Mouse (Mus musculus) midbrain, postnatal 0 days (tissue): ENCODE measurements at regions not wholly inside any gene's neighbourhood (a gene's known extent, or its start where the extent isn't known, plus 50 kb on each side); places are given as distances from the start of the nearest gene placed in this dataset.

Experiments used
- ATAC-seq: fragments of 200-750 bp; cut with Nextera tagmentation; 2 replicates; pipeline ENCODE4 v1.8.0; 2017; ENCODE audit warnings: moderate number of reproducible peaks, mild to moderate bottlenecking, moderate TSS enrichment, moderate library complexity; ENCODE audit not compliant: low FRiP score
- DNase-seq: peaks from one replicate; pipeline ENCODE4 v3.0.0-alpha.2; 2015; ENCODE audit warnings: low spot score
- H3K27ac ChIP-seq: fragments of 300-500 bp; sonication (generic); 2 replicates; pipeline ENCODE4 v1.5.1; 2014; ENCODE audit warnings: low read depth, mild to moderate bottlenecking, low read length, mixed read lengths
- H3K27me3 ChIP-seq: fragments of 300-500 bp; sonication (generic); 2 replicates; pipeline ENCODE4 v1.6.1; 2014; ENCODE audit warnings: low read length, control low read depth, mixed read lengths; ENCODE audit not compliant: insufficient read depth
- H3K36me3 ChIP-seq: fragments of 300-500 bp; sonication (generic); 2 replicates; pipeline ENCODE4 v1.6.1; 2014; ENCODE audit warnings: low read length, control low read depth, mixed read lengths; ENCODE audit not compliant: insufficient read depth
- H3K4me1 ChIP-seq: fragments of 300-500 bp; sonication (generic); 2 replicates; pipeline ENCODE4 v1.6.1; 2014; ENCODE audit warnings: mild to moderate bottlenecking, control low read depth, antibody characterized with exemption, low read length, mixed read lengths; ENCODE audit not compliant: insufficient read depth
- H3K4me2 ChIP-seq: fragments of 300-500 bp; sonication (generic); 2 replicates; pipeline ENCODE4 v1.6.1; 2014; ENCODE audit warnings: low read depth, mild to moderate bottlenecking, low read length, mixed read lengths; ENCODE audit not compliant: poor library complexity, severe bottlenecking
- H3K4me3 ChIP-seq: fragments of 300-500 bp; sonication (generic); 2 replicates; pipeline ENCODE4 v1.5.1; 2014; ENCODE audit warnings: low read depth, mild to moderate bottlenecking, low read length, moderate library complexity
- H3K9ac ChIP-seq: fragments of 300-500 bp; sonication (generic); replicated peaks from 2 replicates; pipeline ENCODE4 v1.6.1; 2014; ENCODE audit warnings: mild to moderate bottlenecking, low read length, moderate library complexity, mixed read lengths; ENCODE audit not compliant: poor library complexity, severe bottlenecking
- H3K9me3 ChIP-seq: fragments of 300-500 bp; sonication (generic); 2 replicates; pipeline ENCODE4 v1.6.1; 2016; ENCODE audit warnings: low read length, control low read depth
- CTCF ChIP-seq: IDR thresholded peaks from 2 replicates; pipeline ENCODE4 v1.5.1; 2016; ENCODE audit warnings: antibody characterized with exemption, mild to moderate bottlenecking
- WGBS: fragments of 180-500 bp; shearing (Covaris S2); extraction: QIAGEN DNeasy Blood & Tissue Kit; methylation state at CpG from one replicate; pipeline ENCODE4 v1.1.7; 2014; 5-methylcytosine and 5-hydroxymethylcytosine counted together

DNA sequence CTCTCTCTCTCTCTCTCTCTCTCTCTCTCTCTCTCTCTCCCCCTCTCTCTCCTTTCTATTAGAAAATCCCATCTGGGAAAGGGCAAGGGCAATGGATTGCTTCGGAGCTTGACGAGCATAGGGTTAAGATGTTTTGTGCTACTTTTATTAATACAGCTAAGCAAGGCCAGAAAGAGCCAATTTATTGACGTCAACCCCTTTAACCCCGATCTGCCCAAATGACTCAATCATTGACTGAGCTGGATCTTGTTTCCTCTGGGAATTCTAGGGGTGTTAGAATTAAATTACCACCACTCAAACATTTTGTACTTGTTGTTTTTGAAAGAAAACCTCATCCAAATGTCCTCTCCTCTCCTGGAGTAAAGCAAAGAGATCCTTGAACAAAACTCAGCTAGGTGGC lies 70.6 kb upstream of the 1810046K07Rik start:
- Histone ChIP-seq H3K4me3 (no peak overlapping the region), H3K36me3 (no peaks in the 10 kb centered on the region), H3K4me2 (no peak overlapping the region), H3K9ac (no peak overlapping the region), H3K27ac (no peak overlapping the region), H3K27me3 (no peaks in the 10 kb centered on the region), H3K4me1 (no peaks in the 10 kb centered on the region), H3K9me3 (no peaks in the 10 kb centered on the region)
- DNase-seq (no peak), ATAC-seq (no peak)
- TF ChIP-seq CTCF: no peak
- WGBS: 64% methylated on average over 4 of the region's 4 CpGs

DNA sequence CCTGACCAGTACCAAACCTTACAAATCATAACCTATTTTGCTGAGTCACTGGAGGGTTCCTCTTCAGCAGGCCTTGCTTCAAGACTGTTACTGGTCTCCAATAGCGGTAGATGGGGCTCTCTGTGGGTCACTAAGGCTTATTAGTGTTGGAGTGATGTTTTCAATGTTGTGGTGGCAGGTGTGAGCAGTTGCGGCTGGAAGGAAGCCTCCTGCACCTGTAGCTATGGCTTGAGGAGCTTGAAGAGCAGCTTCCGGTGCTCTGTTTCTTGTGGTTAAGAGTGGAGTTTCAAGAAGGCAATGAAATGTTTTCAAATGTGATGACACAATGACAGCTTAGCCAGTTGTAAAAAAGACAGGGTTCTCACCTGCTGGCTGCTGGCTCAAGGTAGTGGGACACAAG lies 73.1 kb upstream of the 1810046K07Rik start:
- H3K36me3 ChIP-seq: no peaks in the 10 kb centered on the region
- ATAC-seq (no peak), DNase-seq (no peak)
- TF ChIP-seq CTCF: no peak
- no peak overlapping the region for H3K9ac ChIP-seq
- no peaks in the 10 kb centered on the region for H3K9me3 ChIP-seq
- no peaks in the 10 kb centered on the region for H3K27me3 ChIP-seq
- H3K4me1 ChIP-seq: no peaks in the 10 kb centered on the region
- H3K27ac ChIP-seq: no peak overlapping the region
- H3K4me3 ChIP-seq: no peak overlapping the region
- 94% methylated on average over 3 of the region's 3 CpGs for WGBS
- no peak overlapping the region for H3K4me2 ChIP-seq

DNA sequence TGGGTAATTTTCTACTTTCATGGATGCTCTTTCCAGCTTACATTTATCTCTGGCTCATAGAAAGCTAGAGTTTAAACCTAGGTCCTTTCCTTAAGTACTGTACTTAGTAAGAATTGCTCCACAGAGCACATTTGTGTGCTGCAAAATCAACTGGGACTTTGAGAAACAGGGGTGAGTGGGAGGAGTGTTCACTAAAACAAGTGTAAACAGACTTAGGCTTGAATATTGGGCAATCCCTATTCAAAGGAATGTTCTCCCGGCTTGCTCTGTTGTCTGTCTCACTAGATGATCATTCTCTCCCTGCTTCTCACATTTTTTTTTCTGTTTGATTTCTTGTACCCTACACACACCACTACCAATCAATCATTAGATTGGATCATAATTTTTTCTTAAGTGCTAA lies 79.3 kb upstream of the 1810046K07Rik start:
- DNase-seq (no peak), ATAC-seq (no peak)
- Histone ChIP-seq H3K36me3 (no peaks in the 10 kb centered on the region), H3K4me2 (no peak overlapping the region), H3K9me3 (no peaks in the 10 kb centered on the region), H3K27ac (no peak overlapping the region), H3K9ac (no peak overlapping the region), H3K4me1 (no peaks in the 10 kb centered on the region), H3K4me3 (no peak overlapping the region), H3K27me3 (no peaks in the 10 kb centered on the region)
- WGBS: 77% methylated on average over 1 of the region's 1 CpGs
- TF ChIP-seq CTCF: no peak

DNA sequence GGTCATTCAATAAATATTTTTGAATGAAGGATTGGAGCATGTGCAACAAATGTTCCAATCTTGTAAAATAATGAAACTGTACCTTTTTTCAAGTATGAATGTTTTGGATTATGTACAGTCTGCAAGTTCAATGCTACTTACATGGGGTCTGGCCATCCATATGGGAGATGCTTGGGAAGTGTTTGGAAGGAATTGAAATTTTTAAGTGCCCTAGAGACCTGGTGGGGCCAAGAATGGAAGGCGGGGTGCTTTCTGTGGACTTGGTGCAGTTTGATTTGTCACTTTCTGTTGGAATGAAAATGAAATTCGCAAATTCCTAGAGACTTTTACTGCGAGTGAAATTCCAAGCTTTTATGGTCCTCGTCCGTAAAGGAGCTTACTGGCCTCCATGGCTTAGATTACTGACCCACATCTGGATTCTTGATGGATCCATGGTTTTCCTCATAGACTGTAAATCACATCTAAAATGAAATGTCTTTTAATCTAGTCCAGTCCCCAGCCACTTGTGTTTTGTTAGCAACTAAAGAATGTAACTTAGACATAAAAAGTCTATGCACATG lies 90.3 kb upstream of the 1810046K07Rik start:
- DNase-seq (no peak), ATAC-seq (no peak)
- Histone ChIP-seq H3K36me3 (no peaks in the 10 kb centered on the region), H3K9me3 (no peaks in the 10 kb centered on the region), H3K9ac (no peak overlapping the region), H3K4me3 (no peak overlapping the region), H3K27me3 (no peaks in the 10 kb centered on the region), H3K27ac (no peak overlapping the region), H3K4me1 (no peaks in the 10 kb centered on the region), H3K4me2 (no peak overlapping the region)
- WGBS: 91% methylated on average over 5 of the region's 5 CpGs
- no peak for TF ChIP-seq CTCF

DNA sequence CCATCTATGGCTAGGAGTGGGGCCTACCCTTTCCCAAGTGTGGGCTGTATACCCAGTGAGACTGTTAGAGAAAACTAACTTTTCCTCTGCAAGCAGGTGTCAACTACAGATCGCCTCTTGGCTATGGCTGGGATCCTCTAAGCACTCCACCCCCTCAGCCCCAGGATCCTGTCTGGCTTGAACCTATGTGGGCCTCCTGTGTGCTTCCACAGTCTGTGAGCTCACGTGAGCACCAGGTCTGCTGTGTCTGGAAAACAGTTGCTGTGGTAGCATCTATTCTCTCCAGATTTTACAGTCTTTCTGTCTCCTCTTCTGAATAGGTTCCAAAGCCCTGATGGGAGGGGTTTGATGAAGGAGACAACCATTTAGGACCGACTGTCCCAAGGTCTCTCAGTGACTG lies 93.8 kb upstream of the 1810046K07Rik start:
- no peak overlapping the region for H3K4me2 ChIP-seq
- WGBS: 62% methylated on average over 3 of the region's 3 CpGs
- no peak overlapping the region for H3K4me3 ChIP-seq
- H3K4me1 ChIP-seq: no peaks in the 10 kb centered on the region
- DNase-seq: no peak
- no peaks in the 10 kb centered on the region for H3K27me3 ChIP-seq
- no peak overlapping the region for H3K9ac ChIP-seq
- ATAC-seq: no peak
- no peaks in the 10 kb centered on the region for H3K36me3 ChIP-seq
- H3K27ac ChIP-seq: no peak overlapping the region
- no peak for TF ChIP-seq CTCF
- no peaks in the 10 kb centered on the region for H3K9me3 ChIP-seq

DNA sequence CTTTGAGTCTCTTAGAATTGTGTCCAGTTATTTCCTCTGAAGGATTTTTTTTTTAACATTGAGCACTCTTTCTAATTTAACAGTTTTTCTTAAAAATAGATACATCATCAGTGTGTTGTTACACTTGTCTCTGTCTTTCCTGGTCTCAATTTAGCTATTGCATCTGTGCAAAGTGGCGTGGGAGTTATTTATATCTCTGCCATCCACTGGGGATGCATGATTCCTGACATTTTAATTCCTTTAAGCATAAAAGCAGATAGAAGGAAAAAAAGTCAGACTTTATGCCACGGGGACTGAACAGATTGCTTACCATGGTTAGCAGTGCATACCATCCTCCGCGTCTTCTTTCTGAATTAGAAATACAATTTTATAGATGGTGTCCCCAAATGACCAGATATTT lies 94.6 kb upstream of the 1810046K07Rik start:
- ATAC-seq: no peak
- WGBS: 60% methylated on average over 4 of the region's 4 CpGs
- H3K4me1 ChIP-seq: no peaks in the 10 kb centered on the region
- no peaks in the 10 kb centered on the region for H3K27me3 ChIP-seq
- H3K9me3 ChIP-seq: no peaks in the 10 kb centered on the region
- DNase-seq: no peak
- no peak overlapping the region for H3K4me3 ChIP-seq
- no peaks in the 10 kb centered on the region for H3K36me3 ChIP-seq
- no peak overlapping the region for H3K9ac ChIP-seq
- H3K27ac ChIP-seq: no peak overlapping the region
- TF ChIP-seq CTCF: no peak
- no peak overlapping the region for H3K4me2 ChIP-seq
